Mouse (Mus musculus): ENCODE results near the gene Adcyap1. TPM values are rescaled to one million over a fixed set of nuclear protein-coding genes. Genes with fewer than 3 reads are reported as not detected.

Gene Adcyap1
- total RNA-seq (2023; ENCODE audit: inconsistent age), result not detected in 4 replicates

GRCm38 (mm10) chr17:93198717-93199116 lies at the start of gene Adcyap1:
TSS of gene Adcyap1 (plus strand) at chr17:93199017.

All from B cell, adult (primary cell).